Mouse (Mus musculus) cortical plate, adult 2 months (tissue): Measurements from ENCODE around the gene Dyrk1a. TPM values are rescaled to one million over a fixed set of nuclear protein-coding genes. Genes with fewer than 3 reads are reported as not detected.

Source experiments
- H3K27ac ChIP-seq: fragments of 200-500 bp; 2 replicates; pipeline ENCODE4 v1.5.1; 2012; ENCODE audit warnings: low read length, control low read depth, inconsistent platforms; ENCODE audit not compliant: insufficient read depth
- H3K4me1 ChIP-seq: fragments of 200-500 bp; 2 replicates; pipeline ENCODE4 v1.6.1; 2011; ENCODE audit warnings: low read length; ENCODE audit not compliant: control insufficient read depth, insufficient read depth
- H3K4me3 ChIP-seq: fragments of 200-500 bp; 2 replicates; pipeline ENCODE4 v1.5.1; 2011; ENCODE audit warnings: mild to moderate bottlenecking, low read length, control low read depth; ENCODE audit not compliant: insufficient read depth
- CTCF ChIP-seq: fragments of 200-500 bp; IDR thresholded peaks from 2 replicates; pipeline ENCODE4 v1.5.1; 2011; ENCODE audit warnings: mild to moderate bottlenecking, control low read depth, low read length; ENCODE audit not compliant: insufficient read depth; ENCODE audit errors: extremely low read depth
- POLR2A ChIP-seq: fragments of 200-500 bp; IDR thresholded peaks from 2 replicates; pipeline ENCODE4 v1.6.1; 2011; ENCODE audit warnings: mild to moderate bottlenecking, low read length, control low read depth; ENCODE audit not compliant: insufficient read depth; ENCODE audit errors: extremely low read depth
- polyA plus RNA-seq: library from polyadenylated mRNA; depleted of rRNA; stranded (reverse); fragments of >200 nt; gene quantifications from 2 replicates; pipeline ENCODE4 v1.2.3, GENCODE M21; 2012; rRNA removed

Dyrk1a gene
- 41.2 and 41.3 TPM in 2 replicates for polyA plus RNA-seq

- TF ChIP-seq CTCF (no peak), POLR2A (no peak)
- Histone ChIP-seq H3K4me3 (peak within 1 kb of the TSS; percentile 58), H3K4me1 (peaks cover 7% of the 10 kb centered on the region), H3K27ac (peak within 1 kb of the TSS; percentile 98)
Measured at GRCm38 (mm10) chr16:94569229-94570176, at the start of gene Dyrk1a. Gene Dyrk1a, plus strand, starts transcription at chr16:94570010.

- Histone ChIP-seq H3K4me3 (no peak overlapping the region), H3K4me1 (peaks cover 12% of the 10 kb centered on the region), H3K27ac (no peak overlapping the region)
- no peak for TF ChIP-seq POLR2A
Measured at GRCm38 (mm10) chr16:94523594-94524377, 46.0 kb upstream of the Dyrk1a start.

- Histone ChIP-seq H3K27ac (no peak overlapping the region), H3K4me1 (peaks cover 9% of the 10 kb centered on the region), H3K4me3 (no peak overlapping the region)
- TF ChIP-seq POLR2A (no peak), CTCF (no peak)
Measured at GRCm38 (mm10) chr16:94524691-94525090, 45.1 kb upstream of the Dyrk1a start.

- Histone ChIP-seq H3K4me3 (peak overlapping the region; percentile 99), H3K27ac (peak overlapping the region; percentile 48; the same call in 1 of the 2 replicates), H3K4me1 (peaks cover 9% of the 10 kb centered on the region)
- no peak for TF ChIP-seq POLR2A
- no peak for TF ChIP-seq CTCF
Measured at GRCm38 (mm10) chr16:94525955-94526343, 43.9 kb upstream of the Dyrk1a start.

GRCm38 (mm10) chr16:94526344-94527151 is 43.3 kb upstream of the Dyrk1a start, which contains the start of gene Vps26c:
Gene Vps26c, minus strand, starts transcription at chr16:94526830.
- TF ChIP-seq CTCF: no peak
- TF ChIP-seq POLR2A: peak; percentile 51; the same call in 1 of the 2 replicates
- peak within 1 kb of the TSS; percentile 92 for H3K27ac ChIP-seq
- H3K4me3 ChIP-seq: peak within 1 kb of the TSS; percentile 99

GRCm38 (mm10) chr16:94527152-94527534 is 42.7 kb upstream of the Dyrk1a start:
- H3K27ac ChIP-seq: peak overlapping the region; percentile 92
- H3K4me3 ChIP-seq: peak overlapping the region; percentile 99
- TF ChIP-seq CTCF (no peak), POLR2A (no peak)
- peaks cover 9% of the 10 kb centered on the region for H3K4me1 ChIP-seq

More at GRCm38 (mm10) chr16:94526344-94527151, 43.3 kb upstream of the Dyrk1a start, which contains the start of gene Vps26c:
- H3K4me1 ChIP-seq: peaks cover 9% of the 10 kb centered on the region

- Histone ChIP-seq H3K4me1 (peaks cover 9% of the 10 kb centered on the region), H3K4me3 (peak overlapping the region; percentile 99; the same call in 1 of the 2 replicates), H3K27ac (no peak overlapping the region)
- TF ChIP-seq POLR2A (no peak), CTCF (no peak)
Measured at GRCm38 (mm10) chr16:94527546-94527945, 42.3 kb upstream of the Dyrk1a start.

- no peak overlapping the region for H3K27ac ChIP-seq
- H3K4me3 ChIP-seq: no peak overlapping the region
- TF ChIP-seq CTCF (no peak), POLR2A (no peak)
- H3K4me1 ChIP-seq: peaks cover 3% of the 10 kb centered on the region
Measured at GRCm38 (mm10) chr16:94531268-94531667, 38.5 kb upstream of the Dyrk1a start.

GRCm38 (mm10) chr16:94533679-94534078 is 36.1 kb upstream of the Dyrk1a start:
- TF ChIP-seq POLR2A: no peak
- no peak for TF ChIP-seq CTCF
- H3K4me1 ChIP-seq: no peaks in the 10 kb centered on the region; the same call in 1 of the 2 replicates
- H3K4me3 ChIP-seq: no peak overlapping the region
- no peak overlapping the region for H3K27ac ChIP-seq
